Mouse (Mus musculus) monocyte, adult 59 days (primary cell): Measurements from ENCODE around the gene Commd3. TPM values are rescaled to one million over a fixed set of nuclear protein-coding genes. Genes with fewer than 3 reads are reported as not detected.

Source experiments
- total RNA-seq, 2 experiments: library from RNA; stranded (reverse); gene quantifications; one replicate each; pipeline ENCODE4 v1.2.4; 2023

Gene Commd3
- 10 to 100 TPM; 55.9 to 56.3 TPM for total RNA-seq

GRCm38 (mm10) chr2:18672133-18672765 is at the start of gene Commd3:
Commd3 (plus strand) TSS chr2:18672384.

GRCm38 (mm10) chr2:18676936-18677491 is 4.8 kb downstream of the Commd3 start, which contains the start of gene Bmi1:
Bmi1 (plus strand) TSS chr2:18677018.

GRCm38 (mm10) chr2:18693871-18694610 is 21.9 kb downstream of the Commd3 start, which contains the start of gene Spag6:
Spag6 (plus strand) TSS chr2:18694032.

Other genes starting within 250 kb of the Commd3 start
- 10 to 100 TPM; 19.4 to 24.2 TPM for gene Bmi1, start 4.6 kb downstream of the Commd3 start, total RNA-seq
- gene Spag6, start 21.6 kb downstream of the Commd3 start, total RNA-seq: under 1 TPM in 1 of 2 experiments, not detected in 1; 0.79 TPM